Mouse (Mus musculus): ENCODE results near the gene Dcaf5. TPM values are rescaled to one million over a fixed set of nuclear protein-coding genes. Genes with fewer than 3 reads are reported as not detected.
A peak's percentile ranks its signal among the peaks of the same experiment; 100 is the strongest.

Dcaf5 gene
- polyA plus RNA-seq, 1 experiment from 2014 or later: 5.1 TPM

DNA sequence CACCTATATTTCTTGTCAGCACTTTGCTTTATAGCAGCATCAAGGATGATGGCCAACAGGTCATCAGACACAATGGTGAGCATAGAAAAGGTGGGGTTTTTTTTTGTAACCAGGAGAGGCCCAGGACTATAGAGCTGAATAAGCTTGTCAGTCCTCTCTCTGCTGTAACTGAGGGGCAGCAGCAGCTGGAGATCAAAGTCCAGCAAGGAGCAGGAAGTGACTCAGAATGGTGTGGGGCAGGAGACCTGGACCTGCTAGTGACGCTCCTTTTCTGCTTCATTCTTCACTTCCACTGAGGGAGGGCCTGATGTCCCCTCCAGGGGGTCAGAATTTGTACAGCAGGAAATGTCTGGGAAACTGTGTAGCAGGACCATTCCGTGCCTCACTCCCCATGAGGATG lies 106.8 kb downstream of the Dcaf5 start:
- H3K4me2 ChIP-seq: no peak overlapping the region

DNA sequence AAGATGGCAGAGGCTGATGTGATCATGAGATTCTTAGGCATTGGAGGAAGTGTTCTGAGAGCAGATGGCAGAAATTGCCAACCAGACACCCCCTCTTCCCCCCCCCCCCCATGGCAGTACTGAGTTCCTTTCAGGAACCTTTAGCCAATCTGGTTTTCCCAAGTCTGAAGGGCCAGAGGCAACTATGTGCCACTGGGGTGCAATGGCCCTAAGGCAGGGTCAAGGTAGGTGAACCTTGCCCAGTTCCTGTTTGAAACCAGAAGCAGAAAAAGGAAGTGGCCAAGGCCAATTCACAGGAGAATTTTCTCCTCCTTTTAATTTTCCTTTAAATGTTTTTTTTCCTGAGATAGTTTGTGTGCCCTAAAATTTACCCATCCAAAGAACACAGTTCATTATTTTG lies 110.4 kb downstream of the Dcaf5 start:
- ATAC-seq: no peak
- H3K4me1 ChIP-seq: peaks cover 26% of the 10 kb centered on the region
- H3K4me2 ChIP-seq: no peak overlapping the region
- H3K4me3 ChIP-seq: no peak overlapping the region
- H3K36me3 ChIP-seq: no peaks in the 10 kb centered on the region
- H3K27me3 ChIP-seq (replicated peaks): no peaks in the 10 kb centered on the region
- H3K9ac ChIP-seq: no peak overlapping the region
- no peaks in the 10 kb centered on the region for H3K9me3 ChIP-seq (replicated peaks)
- no peak overlapping the region for H3K27ac ChIP-seq

More for the DNA sequence above, 106.8 kb downstream of the Dcaf5 start:
- 23% methylated on average over 2 of the region's 2 CpGs for WGBS (ENCODE audit: insufficient replicate concordance)
- Histone ChIP-seq H3K27me3 (replicated peaks) (no peaks in the 10 kb centered on the region), H3K9ac (no peak overlapping the region), H3K4me3 (no peak overlapping the region), H3K36me3 (no peaks in the 10 kb centered on the region), H3K27ac (no peak overlapping the region), H3K9me3 (replicated peaks) (no peaks in the 10 kb centered on the region), H3K4me1 (peaks cover 55% of the 10 kb centered on the region)
- ATAC-seq: no peak

DNA sequence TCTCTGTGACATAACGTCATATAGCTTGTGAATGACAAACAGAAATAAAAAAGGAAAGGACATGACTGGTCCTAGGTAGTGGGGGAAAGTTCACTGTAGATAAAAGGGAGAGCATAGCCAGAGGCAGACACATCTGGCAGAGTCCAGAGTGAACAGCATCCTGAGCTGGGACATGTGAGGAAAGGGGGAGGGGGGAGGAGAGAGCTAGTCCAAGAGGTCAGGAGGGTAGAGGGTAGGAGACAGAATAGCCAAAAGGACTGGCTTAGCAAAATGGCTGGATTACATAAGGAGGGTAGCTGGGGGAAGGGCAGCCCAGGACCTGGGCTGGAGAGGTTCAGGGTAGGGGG lies 111.6 kb downstream of the Dcaf5 start:
- Histone ChIP-seq H3K4me2 (no peak overlapping the region), H3K9me3 (replicated peaks) (no peaks in the 10 kb centered on the region), H3K9ac (no peak overlapping the region), H3K36me3 (no peaks in the 10 kb centered on the region), H3K4me1 (peaks cover 22% of the 10 kb centered on the region), H3K27ac (no peak overlapping the region), H3K4me3 (no peak overlapping the region), H3K27me3 (replicated peaks) (no peaks in the 10 kb centered on the region)
- 44% methylated on average over 1 of the region's 1 CpGs for WGBS (ENCODE audit: insufficient replicate concordance)
- ATAC-seq: peak; percentile 52

DNA sequence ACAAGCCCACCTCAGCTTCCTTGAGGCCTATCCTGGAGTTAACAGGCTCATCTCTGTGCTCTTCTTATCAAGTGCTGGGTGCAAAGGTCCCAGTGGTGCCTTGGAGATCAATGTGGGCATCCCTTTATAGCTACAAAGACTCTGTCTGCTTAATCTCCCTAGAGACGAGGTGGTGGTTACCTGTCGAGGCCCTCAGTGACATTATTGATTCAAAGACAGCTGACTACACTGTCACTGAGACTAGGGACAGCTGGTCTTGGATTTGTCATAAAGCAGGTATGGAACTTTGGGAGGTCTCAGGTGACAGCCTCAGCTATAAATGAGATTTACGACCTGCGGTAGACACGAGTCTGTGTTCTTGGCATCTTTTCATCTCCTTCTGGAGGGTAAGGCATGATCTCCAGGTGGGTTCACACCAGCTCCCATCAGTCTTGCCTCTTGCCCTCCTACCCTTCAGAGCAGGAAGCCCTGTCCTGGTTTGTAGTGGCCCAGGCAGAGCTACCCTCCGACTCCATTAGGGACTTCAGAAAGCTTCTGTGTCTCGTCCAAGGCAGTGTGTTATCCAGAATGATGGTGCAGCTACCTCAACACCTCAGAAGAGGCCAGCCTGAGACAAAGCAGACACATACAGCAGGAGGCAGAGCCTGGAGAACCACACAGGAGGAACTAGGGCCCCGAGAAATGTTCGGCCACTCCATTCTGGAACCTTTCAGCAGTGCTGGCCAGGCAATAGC lies 112.2 kb downstream of the Dcaf5 start:
- 64% methylated on average over 9 of the region's 9 CpGs for WGBS (ENCODE audit: insufficient replicate concordance)
- Histone ChIP-seq H3K9me3 (replicated peaks) (no peaks in the 10 kb centered on the region), H3K4me1 (peaks cover 21% of the 10 kb centered on the region), H3K4me2 (no peak overlapping the region), H3K9ac (no peak overlapping the region), H3K4me3 (no peak overlapping the region), H3K27ac (no peak overlapping the region), H3K36me3 (no peaks in the 10 kb centered on the region), H3K27me3 (replicated peaks) (no peaks in the 10 kb centered on the region)
- no peak for ATAC-seq

DNA sequence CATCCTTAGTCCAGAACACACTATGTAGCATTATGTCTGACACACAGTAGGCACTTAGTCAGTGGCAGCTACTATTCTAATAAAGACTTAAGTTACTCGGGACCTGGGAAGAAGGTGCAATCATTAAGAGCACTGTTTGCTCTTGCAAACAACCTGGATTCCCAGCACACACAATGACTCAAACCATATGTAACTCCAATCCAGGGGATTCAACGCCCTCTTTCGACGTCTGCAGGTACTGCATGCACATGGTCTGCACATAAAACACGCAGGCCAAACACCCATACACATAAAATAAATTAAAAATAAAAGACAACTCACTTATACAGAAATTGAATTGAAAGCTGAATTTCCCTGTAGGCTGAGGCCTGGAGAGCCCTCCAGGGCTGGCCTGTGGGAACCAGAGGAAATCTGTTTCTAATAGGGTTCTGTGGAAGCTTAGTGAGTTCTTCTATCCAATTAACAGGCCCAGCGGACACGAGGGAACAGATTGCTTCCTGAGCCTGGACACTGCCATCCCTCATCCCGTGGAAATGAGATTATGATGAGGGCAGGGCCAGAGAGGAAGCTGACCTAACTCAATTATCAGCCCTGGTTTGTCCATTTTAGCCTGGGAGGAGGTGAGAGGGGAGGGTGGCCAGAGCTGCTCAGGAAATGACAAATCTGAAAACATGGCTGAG lies 112.9 kb downstream of the Dcaf5 start:
- WGBS (ENCODE audit: insufficient replicate concordance): 55% methylated on average over 8 of the region's 8 CpGs
- H3K27ac ChIP-seq: no peak overlapping the region
- H3K9me3 ChIP-seq (replicated peaks): no peaks in the 10 kb centered on the region
- H3K4me3 ChIP-seq: no peak overlapping the region
- peaks cover 21% of the 10 kb centered on the region for H3K4me1 ChIP-seq
- H3K36me3 ChIP-seq: no peaks in the 10 kb centered on the region
- no peak for ATAC-seq
- no peak overlapping the region for H3K4me2 ChIP-seq
- H3K27me3 ChIP-seq (replicated peaks): no peaks in the 10 kb centered on the region
- no peak overlapping the region for H3K9ac ChIP-seq

DNA sequence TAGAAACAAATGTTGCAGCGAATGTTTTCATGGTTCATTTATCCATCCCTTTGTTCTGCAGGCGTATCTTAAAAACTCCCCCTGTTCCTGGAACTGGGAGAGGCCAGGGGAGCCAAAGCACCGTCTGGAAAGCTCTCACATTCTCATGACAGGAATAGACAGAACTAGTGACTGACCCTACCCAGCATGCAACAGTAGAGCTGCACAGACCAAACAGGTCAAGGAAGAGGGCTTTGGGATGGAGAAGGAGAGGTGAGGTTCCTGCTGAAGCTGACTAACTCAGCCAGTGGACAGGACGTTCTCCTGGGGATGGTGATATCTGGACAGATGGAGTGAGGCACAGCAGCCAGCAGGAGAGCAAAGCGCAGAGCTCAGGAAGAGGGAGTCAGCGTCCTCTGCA lies 113.9 kb downstream of the Dcaf5 start:
- Histone ChIP-seq H3K4me3 (no peak overlapping the region), H3K9ac (no peak overlapping the region), H3K9me3 (replicated peaks) (no peaks in the 10 kb centered on the region), H3K4me2 (no peak overlapping the region), H3K27me3 (replicated peaks) (no peaks in the 10 kb centered on the region), H3K27ac (no peak overlapping the region), H3K36me3 (no peaks in the 10 kb centered on the region), H3K4me1 (peaks cover 21% of the 10 kb centered on the region)
- no peak for ATAC-seq
- 59% methylated on average over 6 of the region's 6 CpGs for WGBS (ENCODE audit: insufficient replicate concordance)

DNA sequence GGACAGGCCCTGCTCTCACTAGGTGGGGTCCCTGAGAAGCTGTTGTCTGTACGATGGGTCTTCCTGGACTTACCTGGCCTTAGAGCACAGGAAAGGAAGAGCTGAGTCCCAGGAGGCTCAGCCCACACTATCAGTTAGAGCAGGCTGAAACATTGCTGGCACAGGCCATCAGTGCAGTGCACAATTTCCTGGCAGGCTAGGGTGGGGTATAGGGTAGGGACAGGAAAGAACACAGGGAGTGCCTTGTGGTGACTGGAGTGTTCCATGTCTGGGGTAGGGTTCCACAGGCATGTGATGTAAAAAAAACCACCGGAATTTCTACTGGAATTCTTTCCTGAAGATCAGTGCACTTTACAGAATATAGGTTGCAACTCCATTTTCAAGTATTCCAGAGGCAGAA lies 117.3 kb downstream of the Dcaf5 start:
- 39% methylated on average over 2 of the region's 2 CpGs for WGBS (ENCODE audit: insufficient replicate concordance)

DNA sequence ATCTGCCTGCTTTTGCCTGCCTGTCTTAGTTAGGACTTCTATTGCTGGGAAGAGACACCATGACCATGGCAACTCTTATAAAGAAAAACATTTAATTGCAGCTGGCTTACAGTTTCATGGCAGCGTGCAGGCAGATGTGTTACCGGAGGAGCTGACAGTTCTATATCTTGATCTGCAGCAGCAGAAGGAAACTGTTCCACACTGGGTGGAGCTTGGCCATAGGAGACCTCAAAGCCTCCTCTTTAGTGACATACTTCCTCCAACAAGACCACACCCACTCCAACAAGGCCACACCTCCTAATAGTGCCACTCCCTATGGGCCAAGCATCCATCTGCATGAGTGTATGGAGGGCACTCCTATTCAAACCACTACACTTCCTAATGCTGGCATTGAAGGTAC lies 121.1 kb downstream of the Dcaf5 start:
- H3K4me3 ChIP-seq: no peak overlapping the region
- H3K27ac ChIP-seq: no peak overlapping the region
- H3K4me2 ChIP-seq: no peak overlapping the region
- no peaks in the 10 kb centered on the region for H3K9me3 ChIP-seq (replicated peaks)
- no peaks in the 10 kb centered on the region for H3K4me1 ChIP-seq
- 43% methylated on average over 2 of the region's 2 CpGs for WGBS (ENCODE audit: insufficient replicate concordance)
- H3K27me3 ChIP-seq (replicated peaks): no peaks in the 10 kb centered on the region
- H3K9ac ChIP-seq: no peak overlapping the region
- ATAC-seq: peak; percentile 49; the same call in 1 of the 2 replicates
- no peaks in the 10 kb centered on the region for H3K36me3 ChIP-seq

More for the DNA sequence above, 117.3 kb downstream of the Dcaf5 start:
- no peaks in the 10 kb centered on the region for H3K27me3 ChIP-seq (replicated peaks)
- no peaks in the 10 kb centered on the region for H3K36me3 ChIP-seq
- no peak for ATAC-seq
- no peak overlapping the region for H3K27ac ChIP-seq
- no peak overlapping the region for H3K4me2 ChIP-seq
- H3K9me3 ChIP-seq (replicated peaks): no peaks in the 10 kb centered on the region
- no peak overlapping the region for H3K4me3 ChIP-seq
- no peaks in the 10 kb centered on the region for H3K4me1 ChIP-seq
- no peak overlapping the region for H3K9ac ChIP-seq

DNA sequence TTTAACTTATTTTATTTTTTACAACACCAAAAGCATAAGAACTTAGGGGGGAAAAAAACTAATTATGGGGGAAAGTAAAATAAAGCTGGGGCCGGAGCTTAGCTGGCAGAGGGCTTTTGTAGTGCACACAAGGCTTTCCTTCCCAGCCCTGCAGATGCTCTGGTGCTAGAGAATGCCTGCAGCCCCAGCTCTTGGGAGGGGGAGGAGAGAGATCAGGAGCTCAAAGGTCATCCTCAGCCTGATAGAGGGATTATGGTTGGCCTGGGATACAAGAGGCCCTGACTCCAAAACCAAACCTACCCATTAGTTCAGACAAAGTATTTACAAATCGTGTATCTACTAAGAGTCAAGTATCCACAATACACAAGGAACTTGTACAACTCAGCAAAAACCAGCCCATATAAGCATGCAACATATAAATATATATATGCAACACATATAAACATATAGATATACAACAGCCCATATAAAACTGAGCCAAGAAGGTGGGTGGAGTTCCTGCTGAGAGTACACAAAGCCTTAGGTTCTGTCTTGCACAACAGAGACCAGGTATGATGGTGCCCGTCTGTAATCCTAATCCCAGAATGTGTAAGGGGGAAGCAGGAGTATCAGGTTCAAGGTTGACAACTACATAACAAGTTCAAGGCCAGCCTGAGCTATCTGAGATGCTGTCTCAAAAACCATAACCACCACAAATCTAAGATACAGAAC lies 124.3 kb downstream of the Dcaf5 start:
- Histone ChIP-seq H3K4me2 (no peak overlapping the region), H3K4me3 (no peak overlapping the region), H3K4me1 (no peaks in the 10 kb centered on the region), H3K27ac (no peak overlapping the region), H3K27me3 (replicated peaks) (no peaks in the 10 kb centered on the region), H3K9me3 (replicated peaks) (no peaks in the 10 kb centered on the region), H3K9ac (no peak overlapping the region), H3K36me3 (no peaks in the 10 kb centered on the region)
- WGBS (ENCODE audit: insufficient replicate concordance): 60% methylated on average over 3 of the region's 3 CpGs
- ATAC-seq: no peak

DNA sequence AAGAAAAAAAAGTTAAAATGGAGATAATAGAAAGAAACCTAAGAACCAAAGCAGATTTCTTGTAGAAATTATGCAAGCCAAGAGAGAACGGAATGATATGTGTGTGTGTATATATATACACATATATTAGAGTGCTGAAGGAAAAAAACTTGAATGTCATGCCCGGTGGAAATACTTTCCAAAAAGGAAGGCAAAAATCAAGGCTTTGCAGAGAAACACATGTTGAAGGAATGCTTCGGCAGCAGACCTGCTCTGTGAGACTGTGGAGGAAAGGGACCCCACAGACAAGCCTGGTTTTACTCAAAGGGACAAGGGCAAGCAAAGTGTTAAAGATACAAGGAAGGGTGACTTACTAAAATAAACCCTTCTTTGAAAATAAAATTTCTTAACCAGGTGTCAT lies 128.8 kb downstream of the Dcaf5 start:
- H3K27ac ChIP-seq: no peak overlapping the region
- ATAC-seq: no peak
- no peak overlapping the region for H3K4me3 ChIP-seq
- 64% methylated on average over 3 of the region's 3 CpGs for WGBS (ENCODE audit: insufficient replicate concordance)
- H3K27me3 ChIP-seq (replicated peaks): no peaks in the 10 kb centered on the region
- H3K4me2 ChIP-seq: no peak overlapping the region
- H3K9me3 ChIP-seq (replicated peaks): no peaks in the 10 kb centered on the region
- no peaks in the 10 kb centered on the region for H3K36me3 ChIP-seq
- H3K9ac ChIP-seq: no peak overlapping the region
- no peaks in the 10 kb centered on the region for H3K4me1 ChIP-seq

DNA sequence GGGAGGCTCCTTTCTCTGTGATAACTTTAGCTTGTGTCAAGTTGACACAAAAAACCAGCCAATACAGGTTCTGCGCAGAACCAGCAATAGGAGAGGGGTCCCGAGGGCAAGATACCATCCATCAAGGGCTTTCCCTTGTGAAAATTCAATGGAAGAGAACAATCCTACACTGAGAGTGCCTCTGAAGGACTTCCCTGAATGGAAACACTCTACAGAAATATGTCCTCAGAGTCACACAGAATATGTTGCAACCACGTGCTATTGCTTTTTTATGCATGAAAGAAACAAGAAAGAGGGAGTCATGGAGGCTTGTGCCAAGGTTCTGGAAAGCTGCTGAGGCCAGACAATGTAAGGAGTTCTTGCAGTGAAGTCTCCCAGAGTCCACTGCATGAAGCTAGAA lies 131.9 kb downstream of the Dcaf5 start:
- Histone ChIP-seq H3K9me3 (replicated peaks) (no peaks in the 10 kb centered on the region), H3K4me3 (no peak overlapping the region), H3K9ac (no peak overlapping the region), H3K27ac (no peak overlapping the region), H3K27me3 (replicated peaks) (no peaks in the 10 kb centered on the region), H3K4me2 (no peak overlapping the region), H3K36me3 (no peaks in the 10 kb centered on the region), H3K4me1 (no peaks in the 10 kb centered on the region)
- WGBS (ENCODE audit: insufficient replicate concordance): 83% methylated on average over 3 of the region's 3 CpGs
- no peak for ATAC-seq

DNA sequence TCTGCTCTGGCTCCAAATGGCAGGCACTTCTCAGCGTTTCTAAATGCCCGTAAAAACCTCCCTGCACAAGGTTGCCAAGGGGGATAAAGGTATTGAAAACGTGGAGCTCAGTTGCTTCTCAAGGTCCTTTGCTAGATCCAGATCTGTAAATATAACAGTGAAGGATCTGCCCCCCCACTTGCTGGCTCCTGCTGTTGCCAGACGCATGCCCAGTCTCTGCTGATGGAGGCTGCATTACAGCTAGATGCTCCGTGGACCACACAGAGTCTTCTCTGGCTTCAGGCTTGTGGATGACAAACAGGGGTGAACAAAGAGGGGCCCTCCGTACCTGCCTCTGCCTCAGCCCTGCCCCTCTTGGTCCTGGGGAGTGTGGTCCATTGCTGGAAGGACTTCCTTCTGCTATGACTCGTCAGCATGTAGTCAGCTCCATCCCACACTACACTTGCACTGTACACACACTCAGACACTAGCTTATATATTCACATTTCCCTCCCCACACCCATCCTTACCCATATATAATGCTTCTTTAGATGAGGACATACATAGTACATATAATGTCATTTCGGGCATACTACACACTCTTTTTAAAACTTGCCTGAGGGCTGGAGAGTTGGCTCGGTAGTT lies 135.5 kb downstream of the Dcaf5 start:
- H3K9ac ChIP-seq: no peak overlapping the region
- no peaks in the 10 kb centered on the region for H3K4me1 ChIP-seq
- no peaks in the 10 kb centered on the region for H3K9me3 ChIP-seq (replicated peaks)
- H3K4me3 ChIP-seq: no peak overlapping the region
- no peak overlapping the region for H3K27ac ChIP-seq
- H3K27me3 ChIP-seq (replicated peaks): no peaks in the 10 kb centered on the region
- no peak overlapping the region for H3K4me2 ChIP-seq
- no peak for ATAC-seq
- no peaks in the 10 kb centered on the region for H3K36me3 ChIP-seq
- 58% methylated on average over 9 of the region's 9 CpGs for WGBS (ENCODE audit: insufficient replicate concordance)
